Mouse (Mus musculus) heart, adult 18-20 months (tissue): ENCODE results near the gene 3110082I17Rik. TPM values are rescaled to one million over a fixed set of nuclear protein-coding genes. Genes with fewer than 3 reads are reported as not detected.

Experiments used
- DNase-seq, 2 experiments: peaks; one replicate each; pipeline ENCODE4 v3.0.0; 2021 to 2022; ENCODE audit warnings: mixed read lengths in 1 of 2
- total RNA-seq, 2 experiments: library from RNA; stranded (reverse); gene quantifications; 2 replicates each; pipeline ENCODE4 v1.2.3; 2021

3110082I17Rik gene
- total RNA-seq, 2 experiments from 2014 or later, result 5.6 TPM

DNA sequence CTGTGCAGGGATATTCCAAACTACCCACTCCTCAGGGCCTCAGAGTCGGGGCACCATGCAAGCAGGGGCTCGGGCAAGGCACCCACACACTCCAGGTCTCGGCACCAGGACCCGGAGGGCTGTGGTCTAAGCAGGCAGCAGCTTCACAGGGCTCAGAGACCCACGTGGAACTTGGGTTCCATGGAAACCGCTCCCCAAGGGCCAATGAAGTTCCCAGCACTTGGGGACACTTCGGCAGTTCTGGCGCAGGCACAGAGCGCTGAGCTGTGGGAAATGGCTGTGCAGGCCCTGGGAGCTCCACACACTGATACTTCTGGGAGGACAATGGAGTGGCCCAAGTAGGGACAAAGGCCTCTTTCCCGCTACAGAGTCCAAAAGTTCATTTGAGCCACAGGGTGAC lies 7.3 kb downstream of the 3110082I17Rik start:
- peak in 1 of 2 experiments; percentile 44 for DNase-seq

GRCm38 (mm10) chr5:139449926-139450325 lies 10.4 kb downstream of the 3110082I17Rik start:
- no peak for DNase-seq

DNA sequence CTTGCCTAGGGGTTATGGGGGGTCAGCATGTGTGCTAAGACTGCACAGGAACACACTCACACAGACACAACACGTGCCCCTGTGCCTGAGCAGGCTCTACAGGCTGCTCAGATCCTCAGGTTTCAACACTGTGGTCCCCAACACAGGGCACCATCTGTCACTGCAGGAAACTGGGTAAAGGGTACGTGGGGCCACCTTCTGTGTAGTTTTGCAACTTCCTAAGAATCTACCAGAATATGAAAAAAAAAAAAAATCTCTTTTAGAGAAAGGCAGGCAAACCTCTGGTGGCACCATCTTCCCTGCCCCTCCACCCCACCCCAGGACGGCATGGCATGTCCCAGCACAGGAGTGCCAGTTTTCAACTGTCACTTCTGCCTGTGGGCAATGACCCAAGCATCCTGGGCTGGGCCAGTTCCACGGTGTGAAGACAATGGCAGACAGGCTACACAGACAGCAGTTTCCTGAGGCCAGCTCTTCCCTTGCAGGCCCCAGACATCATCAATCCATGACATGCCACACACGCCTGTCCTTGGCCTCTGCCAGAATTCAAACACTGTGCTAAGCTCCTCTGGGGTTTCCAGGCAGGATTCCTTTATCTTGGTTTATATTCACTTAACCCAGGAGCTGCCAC lies 11.1 kb downstream of the 3110082I17Rik start:
- peak; percentile 36 to 39 for DNase-seq

DNA sequence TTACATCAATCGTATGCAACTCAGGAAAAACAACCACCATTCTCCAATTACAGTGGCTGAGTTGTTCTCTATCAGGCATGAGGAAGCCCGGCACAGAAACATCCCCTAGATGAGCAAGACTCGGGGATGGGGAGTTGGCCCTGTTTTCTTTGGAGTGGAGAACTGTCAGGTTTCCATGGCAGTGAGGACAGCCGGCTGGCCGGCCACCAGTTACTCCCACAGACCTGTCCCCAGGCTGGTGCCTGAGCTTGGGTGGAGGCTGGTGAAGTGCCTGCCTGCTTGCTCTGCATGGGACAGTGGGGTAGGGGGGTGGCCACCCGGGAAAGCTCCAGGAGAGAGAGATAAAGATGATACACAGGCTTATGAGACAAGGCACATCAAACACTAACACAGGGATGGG lies 12.3 kb downstream of the 3110082I17Rik start:
- no peak for DNase-seq

DNA sequence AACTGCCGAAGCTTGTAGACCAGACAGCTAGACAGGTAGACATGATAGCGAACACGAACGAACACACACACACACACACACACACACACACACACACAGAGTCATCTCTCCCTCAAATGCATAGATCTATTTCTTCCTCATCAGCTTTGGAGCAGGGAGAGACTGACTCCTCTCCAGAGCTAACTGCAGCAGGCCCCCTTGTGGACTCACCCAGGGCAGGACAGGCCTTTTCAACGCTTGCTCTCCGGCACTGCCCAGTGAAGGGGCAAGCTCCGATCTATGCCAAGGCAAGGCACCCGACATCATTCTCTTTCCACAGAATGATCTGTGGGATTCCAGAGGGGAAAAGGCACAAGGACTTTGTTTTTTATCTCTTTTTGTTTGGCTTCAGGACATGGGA lies 15.1 kb downstream of the 3110082I17Rik start:
- DNase-seq, result no peak

- DNase-seq, result no peak
Measured at GRCm38 (mm10) chr5:139442962-139443361, 17.4 kb downstream of the 3110082I17Rik start.

DNA sequence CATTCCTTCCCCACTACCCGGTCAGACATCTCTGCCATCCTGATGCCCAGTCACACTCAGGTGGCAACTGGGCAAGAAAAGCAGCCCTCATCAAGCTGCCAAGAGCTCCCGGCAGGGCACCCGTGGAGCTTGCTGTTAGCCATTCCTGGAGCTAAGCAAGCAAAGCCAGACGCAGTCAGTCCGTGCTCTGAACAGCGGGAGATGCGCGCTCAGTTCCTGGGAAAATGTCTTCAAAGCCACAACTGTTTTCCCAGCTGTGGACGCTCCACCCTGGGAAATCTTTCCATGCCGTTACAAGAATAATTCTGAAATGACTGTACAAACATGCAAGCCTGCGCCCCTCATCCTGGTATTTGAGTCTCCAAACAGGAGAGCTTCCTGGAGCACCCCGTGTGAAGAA lies 17.9 kb downstream of the 3110082I17Rik start:
- no peak for DNase-seq

DNA sequence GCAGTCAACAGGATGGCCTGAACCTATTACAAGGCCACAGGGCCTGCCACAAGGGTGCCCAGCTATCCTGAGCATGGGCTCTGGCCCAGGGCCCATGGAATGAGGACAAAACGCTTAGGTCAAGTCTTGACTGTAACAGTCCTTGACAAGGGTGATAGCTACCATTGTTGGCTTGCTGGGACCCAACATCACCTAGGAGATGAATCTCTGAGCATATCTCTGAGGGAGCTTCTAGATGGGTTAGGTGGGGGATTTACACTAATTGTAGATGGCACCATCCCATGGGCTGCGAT lies 18.7 kb downstream of the 3110082I17Rik start:
- DNase-seq, result no peak

DNA sequence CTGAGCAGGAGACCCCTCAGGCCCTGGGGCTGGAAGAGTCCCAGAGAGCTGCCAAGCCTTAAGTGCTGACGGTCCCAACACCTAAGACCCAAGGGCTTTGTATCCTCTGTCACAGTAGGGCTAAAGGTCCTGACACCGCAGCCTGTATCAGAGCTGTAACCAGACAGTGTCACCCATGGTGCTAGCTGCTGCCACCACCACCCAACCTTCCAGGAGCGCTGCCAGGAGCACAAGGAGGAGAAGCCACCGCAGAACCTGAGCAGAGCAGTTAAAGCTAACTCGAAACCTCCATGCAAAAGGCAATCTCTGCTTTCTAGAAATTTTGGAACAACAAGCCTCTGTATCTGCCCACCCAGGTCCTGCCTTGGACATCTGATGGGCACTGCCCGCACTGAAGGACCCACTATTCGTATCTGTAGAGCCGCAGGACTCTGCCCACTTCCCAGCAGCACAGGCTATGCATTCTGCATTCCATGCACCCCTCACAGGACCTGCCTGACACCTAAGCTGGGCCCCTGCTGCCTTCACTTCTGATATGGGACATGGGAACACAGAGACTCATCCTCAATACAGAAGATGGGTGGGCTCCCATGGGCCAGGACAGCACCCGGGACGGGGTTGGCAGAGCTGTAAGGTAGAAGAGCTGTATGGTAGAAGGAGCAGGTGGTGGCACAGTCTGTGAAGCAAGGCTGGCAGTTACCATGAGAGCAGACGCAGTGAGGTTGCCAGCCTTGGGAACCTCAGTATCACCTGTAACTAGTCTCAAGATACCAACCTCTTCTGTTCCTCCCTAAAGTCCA lies 19.2 kb downstream of the 3110082I17Rik start:
- DNase-seq, result no peak

DNA sequence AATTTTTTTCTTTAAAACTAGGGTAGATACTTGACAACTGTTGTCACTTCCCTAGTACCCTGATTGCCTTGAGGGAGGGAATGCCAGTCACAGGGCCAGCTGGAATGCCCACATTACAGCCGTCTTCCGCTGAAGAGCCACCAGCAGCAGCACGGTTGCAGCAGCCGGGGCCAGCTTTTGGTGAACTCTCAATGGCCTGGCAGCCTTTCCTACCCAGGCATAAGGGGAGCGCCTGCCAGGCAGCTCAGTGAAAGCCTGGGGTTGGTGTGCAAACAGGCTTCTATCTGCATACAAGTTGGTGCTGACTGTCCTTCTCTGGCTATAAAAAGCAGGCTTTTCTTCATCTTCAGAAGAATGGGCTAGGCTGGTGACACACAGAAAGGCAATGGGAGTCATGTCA lies 19.9 kb downstream of the 3110082I17Rik start:
- DNase-seq, result peak; percentile 43 to 64

DNA sequence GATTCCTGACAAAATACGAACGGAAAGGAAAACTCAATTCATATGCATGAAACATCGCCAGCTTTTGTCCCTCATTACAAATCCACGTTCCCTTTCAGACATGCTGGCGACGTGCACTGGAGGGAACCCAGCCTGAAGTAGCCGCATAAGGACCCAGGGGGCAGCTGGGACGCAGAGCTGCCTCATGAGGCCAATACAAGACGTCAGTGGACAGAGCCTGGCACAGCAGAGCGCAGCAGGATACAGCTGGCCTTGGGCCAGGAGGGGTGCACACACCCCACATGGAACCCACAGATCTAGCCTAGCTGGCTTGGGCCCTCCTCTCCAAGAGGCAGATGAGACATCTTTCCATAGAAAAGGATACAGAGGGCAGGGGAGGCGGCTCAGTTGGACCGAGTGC lies 21.9 kb downstream of the 3110082I17Rik start:
- DNase-seq, result no peak

GRCm38 (mm10) chr5:139437769-139438168 lies 22.6 kb downstream of the 3110082I17Rik start:
- DNase-seq, result no peak

DNA sequence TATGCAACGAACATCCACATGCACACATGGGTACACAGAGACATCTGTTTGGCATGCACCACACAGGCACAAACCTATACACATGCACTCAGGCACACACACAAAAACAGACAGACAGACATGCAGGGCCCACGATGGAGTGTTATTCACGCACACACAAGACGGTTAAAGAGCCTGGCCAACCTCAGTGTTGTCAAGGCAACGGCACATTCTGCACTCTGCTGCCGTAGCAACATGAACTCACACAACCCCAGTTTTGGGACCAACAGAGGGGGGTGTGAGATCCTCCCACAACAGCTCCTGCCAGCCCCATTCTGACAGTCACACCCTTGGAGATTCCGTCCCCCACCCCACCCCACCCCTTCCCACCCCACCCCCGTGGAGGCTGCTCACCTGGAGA lies 25.4 kb downstream of the 3110082I17Rik start:
- DNase-seq, result no peak

DNA sequence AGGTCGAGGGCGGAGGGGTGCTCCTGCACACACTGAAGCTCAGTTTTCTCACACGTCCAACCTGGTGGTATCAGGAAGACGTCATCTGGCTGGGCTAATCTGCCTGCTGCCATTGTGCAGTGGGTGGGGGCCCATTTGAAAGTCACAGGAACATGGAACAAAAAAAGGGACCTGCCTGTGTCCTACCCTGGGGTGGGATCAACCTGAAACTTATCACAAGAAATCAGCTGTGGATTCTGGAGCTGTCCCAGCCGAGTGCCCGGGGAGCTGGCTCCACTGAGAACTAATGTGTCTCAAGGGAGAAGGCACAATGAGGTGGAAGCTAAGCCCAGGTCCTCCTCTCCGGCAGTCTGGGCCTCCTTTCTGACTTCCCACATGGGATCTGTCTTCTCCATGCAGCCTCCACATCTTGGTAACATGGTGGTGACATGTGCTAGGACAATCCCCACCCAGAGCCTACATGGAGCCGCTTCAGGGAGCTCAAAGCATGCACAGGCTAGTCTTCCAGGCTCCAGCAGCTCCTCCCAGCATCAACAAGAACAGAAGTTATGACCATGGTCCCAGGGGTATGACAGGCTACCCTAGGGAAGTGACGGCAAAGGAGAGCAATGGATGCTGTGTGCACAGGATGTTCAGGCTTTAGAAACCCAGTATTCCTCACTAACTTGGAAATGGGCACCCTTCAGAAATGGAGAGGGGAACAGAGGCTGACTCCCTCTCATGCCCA lies 26.3 kb downstream of the 3110082I17Rik start:
- DNase-seq, result peak in 1 of 2 experiments; percentile 55

DNA sequence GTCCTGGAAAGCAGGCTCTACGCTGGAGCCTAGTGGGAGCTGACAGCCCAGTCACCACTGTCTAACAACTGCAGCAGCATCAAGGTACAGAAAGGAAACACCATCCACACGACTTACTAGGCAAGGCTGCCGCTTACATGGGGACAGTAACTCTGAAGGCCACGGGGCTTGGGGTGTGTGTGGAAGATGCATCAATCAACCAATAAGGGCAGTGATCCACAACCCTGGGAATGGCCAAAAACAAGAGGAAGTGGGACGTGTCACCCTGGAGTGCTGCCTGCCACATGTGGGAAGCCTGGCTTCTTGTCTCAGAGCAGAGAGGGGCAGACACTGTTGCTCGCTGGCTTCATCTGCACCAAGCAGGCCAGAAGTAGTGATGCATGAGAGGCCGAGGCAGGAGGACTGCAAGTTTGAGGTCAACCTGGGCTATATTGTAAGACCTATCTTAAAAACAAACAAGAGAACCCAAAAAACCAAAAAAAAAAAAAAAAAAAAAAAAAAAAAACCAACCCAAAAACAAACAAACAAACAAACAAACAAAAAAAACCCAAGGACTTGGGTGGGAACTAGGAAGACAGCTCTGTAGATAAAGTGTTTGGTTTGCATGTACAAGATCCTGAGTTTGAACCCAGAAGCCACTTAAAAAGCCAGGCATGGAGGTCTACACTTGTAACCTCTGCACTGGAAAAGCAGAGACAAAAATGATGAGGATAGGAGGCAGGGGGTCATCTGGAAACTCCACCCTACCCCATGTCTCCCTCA lies 27.4 kb downstream of the 3110082I17Rik start:
- DNase-seq, result no peak

- DNase-seq, result no peak
Measured at GRCm38 (mm10) chr5:139432333-139432732, 28.0 kb downstream of the 3110082I17Rik start.

- DNase-seq, result no peak
Measured at GRCm38 (mm10) chr5:139429818-139430341, 30.4 kb downstream of the 3110082I17Rik start.

DNA sequence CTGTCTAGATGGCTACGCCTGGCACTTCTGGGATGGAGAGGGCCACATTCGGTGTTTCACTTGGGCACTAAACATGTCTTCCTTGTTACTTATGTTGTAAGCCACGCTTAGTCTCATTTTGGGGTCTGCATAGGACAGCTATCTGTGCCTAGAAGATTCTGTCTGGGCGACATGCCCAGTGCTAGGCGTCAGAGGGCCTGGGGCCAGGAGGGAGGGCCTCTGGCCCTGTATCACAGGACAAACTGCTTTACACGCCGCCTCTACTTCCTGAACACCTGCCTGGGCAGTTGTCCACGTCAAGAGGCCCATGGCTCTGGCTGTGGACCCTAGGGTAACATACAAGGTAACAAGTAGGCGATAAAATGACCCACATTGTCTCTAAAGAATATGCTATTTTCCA lies 32.3 kb downstream of the 3110082I17Rik start:
- DNase-seq, result peak; percentile 57 to 66

DNA sequence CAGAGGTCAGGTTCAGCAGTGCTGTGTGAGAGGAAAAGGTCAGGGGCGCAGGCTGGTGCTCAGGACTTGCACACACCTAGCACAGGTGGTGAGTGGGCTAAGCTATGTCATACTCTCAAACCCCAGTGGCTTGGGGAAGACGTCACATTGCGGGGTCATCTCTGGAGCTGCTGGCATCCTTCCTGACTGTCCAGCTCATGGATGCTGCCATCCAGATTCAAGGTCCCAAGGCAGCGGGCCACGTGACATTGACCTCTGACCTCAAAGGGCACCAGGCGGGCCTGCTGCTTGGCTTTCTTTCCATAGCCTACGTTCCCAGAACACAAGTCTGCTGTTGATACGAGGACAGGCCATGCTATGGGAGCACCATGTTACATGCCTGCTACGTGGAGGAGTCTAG lies 33.3 kb downstream of the 3110082I17Rik start:
- no peak for DNase-seq

DNA sequence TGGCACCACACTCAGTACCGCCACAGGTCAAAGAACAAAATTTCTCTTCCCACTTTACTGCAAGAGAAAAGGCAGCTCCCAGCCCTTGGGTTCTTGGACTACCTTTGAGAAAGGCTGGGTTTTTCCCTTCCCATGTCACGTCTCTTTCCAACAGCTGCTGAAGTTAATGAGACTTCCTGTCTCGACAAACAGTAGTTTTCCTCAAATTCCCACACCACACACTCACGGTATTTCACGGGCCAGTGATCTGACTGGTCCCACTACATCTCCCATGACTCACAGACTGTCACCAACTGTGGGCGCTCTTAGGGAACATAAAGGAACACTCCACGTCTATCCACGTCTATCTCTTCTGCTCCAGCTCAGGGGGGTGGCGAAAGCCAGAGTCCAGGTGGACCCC lies 35.1 kb downstream of the 3110082I17Rik start:
- DNase-seq, result no peak

- no peak for DNase-seq
Measured at GRCm38 (mm10) chr5:139423026-139423865, 37.1 kb downstream of the 3110082I17Rik start, which contains the start of gene Gper1. Gene Gper1 (plus strand): TSS chr5:139423151.
